Mouse (Mus musculus) induced T-regulatory cell, adult 2 months (primary cell): ENCODE measurements at regions not wholly inside any gene's neighbourhood (a gene's known extent, or its start where the extent isn't known, plus 50 kb on each side); places are given as distances from the start of the nearest gene placed in this dataset.

Experiments used
- DNase-seq: peaks from one replicate; pipeline ENCODE4 v3.0.0-alpha.2; 2012; ENCODE audit warnings: low read depth

DNA sequence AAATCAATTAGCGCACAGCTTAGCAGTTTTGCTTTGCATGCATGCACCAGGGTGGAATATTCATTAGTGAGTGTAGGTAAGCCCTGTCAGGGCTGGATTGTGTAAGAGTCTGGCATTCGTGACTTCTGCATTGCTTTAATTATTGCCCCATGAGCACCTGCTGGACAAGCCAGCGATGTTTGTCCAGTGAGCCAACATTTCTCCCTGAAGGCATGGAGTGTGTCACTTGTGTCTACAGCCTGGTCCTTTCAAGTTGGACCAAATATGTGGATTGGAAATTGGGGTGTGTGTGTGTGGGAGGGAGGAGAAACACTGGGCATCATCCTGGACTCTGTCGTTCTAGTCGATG, 115.9 kb downstream of the Evx1 start:
- DNase-seq: no peak

DNA sequence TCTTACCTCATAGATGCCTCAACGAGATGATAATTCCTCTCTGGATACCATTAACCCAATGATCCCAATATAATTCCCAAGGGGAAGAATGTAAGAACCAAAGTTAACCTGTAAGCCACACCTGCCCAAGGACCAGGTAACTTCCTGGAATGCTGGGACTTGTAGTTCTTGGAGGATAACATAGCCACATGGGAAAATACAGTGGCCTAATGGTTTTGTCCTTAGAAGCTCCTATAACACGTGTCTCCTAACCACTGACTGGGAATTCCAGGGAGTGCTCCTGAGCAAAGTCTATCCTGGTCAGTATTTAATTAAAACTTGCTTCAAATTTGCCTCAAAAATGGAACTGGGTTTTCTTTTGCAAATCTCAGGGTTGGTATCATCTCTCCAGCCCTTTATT, 119.9 kb downstream of the Evx1 start:
- DNase-seq: no peak

DNA sequence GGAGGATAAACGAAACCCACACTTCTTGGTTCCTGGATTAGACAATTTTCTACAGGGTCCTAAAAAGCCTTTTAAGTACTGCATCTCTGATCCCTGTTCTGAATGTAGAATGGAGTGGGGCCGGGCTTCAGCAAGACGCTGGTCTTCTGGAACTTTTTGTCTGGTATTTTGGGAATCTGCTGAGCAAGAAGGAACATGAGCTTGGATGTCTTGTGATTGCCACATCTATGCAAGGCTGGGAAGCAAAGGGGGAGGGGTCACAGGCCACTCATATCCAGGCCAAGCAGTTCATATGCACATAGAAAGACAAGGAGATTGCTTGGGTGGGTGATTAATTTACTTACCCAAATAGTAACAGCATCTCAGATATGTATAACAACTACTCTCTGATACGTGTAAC, 121.5 kb downstream of the Evx1 start:
- no peak for DNase-seq

DNA sequence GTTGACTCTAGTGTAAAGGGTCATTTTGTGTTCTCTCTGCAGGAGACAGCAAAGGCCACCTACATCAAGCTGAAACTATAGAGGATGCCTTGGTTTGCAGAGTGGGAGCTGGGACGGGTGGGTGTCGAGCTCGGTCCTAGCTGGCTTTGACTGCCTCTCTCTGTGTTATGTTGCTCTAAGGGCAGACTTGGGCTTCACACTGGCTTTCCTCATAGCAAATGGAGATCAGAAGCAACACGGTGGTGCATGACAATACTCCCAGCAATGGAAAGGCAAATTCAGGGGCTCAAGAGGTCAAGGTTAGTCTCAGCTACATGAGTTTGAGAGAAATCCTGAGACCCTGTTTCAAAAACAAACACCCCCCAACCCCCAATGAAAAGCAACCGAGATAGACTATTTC, 122.1 kb downstream of the Evx1 start:
- no peak for DNase-seq

DNA sequence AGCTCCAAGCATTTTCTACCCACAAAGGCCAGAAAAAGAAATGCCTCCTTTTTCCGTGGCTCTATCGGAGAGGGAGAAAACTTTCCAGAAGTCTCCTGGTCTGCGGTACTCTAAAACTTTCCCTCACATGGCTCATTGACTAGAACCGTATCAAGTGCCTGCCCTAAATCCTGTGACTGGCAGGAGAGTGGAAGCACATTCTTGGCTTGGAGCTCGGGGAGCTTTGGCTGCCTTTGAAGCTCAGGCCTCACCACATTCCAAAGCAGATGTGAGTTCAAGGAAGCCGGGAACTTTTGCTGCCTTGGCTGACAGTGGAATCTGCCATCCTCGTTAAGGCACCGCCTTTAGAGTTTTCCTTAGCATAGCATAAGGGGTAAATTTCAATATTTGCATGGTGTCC, 125.1 kb downstream of the Evx1 start:
- DNase-seq: no peak

DNA sequence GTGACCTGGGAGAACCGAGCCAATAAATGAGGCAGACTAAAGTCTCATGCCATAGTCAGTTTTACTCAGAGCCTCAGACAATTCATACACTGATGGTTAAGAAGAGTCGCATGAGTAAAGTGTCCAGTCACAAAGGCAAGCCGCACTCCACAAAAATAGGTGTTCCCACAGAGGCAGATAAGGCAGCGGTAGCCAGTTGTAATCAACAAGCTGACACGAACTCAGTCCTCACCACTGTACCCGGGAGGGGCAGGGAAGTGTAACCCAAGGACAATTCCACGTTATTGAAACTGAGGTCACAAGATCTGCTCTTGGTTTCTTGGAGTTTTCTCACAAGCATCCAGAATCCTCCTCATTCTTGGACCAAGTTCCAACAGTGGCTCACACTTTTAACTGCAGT, 125.9 kb downstream of the Evx1 start:
- DNase-seq: no peak

DNA sequence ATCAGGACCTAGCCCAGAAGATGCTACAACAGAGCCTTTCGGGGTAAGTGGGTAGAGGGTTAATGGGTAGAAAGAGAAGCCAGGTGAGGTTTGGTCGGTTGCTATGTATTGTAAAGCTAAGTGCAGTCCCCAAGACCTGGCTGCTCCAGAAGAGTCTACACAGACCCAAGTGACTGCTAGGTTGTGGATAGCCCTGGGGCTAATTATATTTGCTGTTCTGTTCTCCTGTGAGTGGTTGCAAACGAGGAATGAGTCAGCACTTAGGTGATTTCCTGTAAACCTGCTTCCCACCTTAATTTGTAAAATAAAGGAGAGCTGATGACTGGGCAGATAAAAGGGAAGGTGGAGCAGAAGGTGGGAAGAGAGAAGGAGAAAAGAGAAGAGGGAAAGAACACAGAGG, 126.9 kb downstream of the Evx1 start:
- no peak for DNase-seq

DNA sequence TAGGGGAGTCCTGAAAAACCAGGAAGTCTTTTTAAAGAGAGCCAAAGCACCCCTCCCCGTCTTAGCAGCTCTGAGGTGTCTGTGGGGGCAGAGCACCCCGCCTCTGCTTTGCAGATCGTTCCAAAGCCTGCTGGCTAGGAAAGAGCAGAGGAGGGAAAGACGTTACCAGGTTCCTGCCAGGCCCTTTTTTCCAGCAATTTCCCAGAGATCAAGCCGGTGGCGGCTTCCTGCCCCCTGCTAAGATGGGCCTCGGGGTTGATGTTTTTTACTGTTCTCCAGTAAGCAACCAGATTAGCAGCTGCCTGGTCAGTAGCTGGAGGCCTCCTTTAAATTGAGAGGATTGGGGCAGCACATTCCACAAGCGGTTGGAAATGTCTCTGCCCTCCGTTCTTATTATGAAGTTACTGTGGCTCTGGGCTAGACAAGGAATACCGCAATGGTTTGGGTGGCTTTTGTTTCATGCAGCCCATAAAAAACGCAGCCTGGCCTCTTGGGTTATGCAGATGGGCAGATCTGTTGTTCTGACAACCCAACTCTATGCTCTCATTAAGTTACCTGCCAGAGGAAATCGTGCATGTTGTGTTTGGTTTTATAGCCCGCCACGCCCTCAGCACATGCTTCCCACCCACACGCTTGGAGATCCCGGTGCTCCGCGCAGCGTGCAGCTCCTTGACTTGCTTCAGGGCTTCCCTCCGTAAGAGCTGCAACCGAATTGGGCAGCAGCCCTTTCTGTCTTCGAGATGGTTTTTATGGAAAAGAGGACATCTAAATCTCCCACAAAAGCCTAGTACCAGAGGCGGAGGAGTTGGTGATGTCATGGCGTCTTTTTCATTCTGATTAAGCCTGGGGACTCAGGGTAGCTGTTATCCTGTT, 130.1 kb downstream of the Evx1 start:
- DNase-seq: no peak

DNA sequence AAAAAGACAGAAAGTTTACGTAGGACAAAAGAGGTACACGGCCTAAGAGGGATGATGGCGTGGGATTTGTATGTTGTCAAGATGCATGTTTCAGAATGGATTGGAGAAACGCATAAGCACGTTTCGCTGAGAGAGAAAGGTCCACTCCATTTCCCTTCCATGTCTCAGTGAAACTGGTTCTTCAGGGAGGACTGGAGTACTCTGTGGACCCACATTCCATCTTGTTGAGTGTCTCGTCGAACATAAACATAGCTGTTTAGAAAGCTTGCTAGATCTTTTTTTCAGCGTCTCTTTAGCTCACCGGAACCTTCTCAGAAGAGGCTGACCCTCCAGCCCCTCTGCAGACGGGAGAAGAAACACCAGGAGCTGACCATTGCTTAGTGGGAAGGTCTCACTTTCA, 145.5 kb downstream of the Evx1 start:
- no peak for DNase-seq

DNA sequence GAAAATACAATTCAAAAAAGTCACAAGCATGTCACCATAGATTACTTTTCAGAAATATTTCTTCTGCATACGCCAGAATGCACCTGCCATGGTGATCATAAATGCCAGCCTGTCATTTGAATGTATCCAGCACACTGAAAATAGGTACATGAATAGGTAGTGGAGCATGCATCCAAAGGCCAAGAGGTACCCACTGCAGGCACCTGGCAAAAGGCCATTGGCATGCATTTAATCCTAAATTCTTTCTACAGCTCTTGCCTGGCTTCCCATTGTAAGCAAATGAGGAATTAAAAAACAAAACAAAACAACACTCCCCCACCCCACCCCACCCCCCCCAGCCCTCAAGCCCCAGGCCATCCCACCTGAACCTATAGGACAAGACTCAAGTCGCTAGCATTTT, 147.9 kb downstream of the Evx1 start:
- DNase-seq: no peak

DNA sequence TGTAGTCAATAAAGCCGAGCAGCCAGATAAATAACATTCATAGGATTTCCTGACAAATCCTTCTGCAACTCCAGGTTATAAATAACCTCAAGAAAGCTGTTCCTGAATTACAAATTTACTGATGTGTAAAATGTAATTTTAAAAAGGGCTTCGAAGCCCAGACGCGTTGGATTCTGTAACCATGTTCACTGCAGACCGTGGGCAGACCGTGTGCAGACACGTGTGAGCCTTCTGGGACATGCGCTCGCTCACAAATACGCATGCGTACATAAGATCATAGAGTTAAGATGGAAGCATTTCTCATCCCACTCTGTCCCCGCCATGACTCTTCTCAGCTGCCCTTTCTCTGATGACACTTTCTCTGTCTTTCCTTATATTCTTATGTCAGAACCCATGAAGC, 150.1 kb downstream of the Evx1 start:
- no peak for DNase-seq

DNA sequence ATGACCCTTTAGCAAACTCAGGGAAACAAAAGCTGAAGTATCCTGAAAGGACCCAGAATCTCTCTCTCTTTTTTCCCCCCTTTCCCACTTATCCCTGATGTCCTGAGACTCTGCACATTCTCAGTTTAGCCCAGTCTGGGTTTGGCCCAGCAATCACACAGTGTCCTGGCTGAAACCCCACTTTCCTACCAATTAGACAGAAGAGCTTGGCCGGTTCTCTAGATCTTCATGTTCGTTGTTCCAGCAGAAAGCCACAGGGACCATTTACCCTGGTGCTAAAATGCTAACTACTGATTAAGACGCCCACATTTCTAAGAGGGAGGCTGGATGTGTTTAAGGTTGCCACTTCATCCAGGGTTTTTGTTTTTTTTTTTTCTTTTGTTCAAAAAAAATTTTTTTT, 151.3 kb downstream of the Evx1 start:
- DNase-seq: no peak

DNA sequence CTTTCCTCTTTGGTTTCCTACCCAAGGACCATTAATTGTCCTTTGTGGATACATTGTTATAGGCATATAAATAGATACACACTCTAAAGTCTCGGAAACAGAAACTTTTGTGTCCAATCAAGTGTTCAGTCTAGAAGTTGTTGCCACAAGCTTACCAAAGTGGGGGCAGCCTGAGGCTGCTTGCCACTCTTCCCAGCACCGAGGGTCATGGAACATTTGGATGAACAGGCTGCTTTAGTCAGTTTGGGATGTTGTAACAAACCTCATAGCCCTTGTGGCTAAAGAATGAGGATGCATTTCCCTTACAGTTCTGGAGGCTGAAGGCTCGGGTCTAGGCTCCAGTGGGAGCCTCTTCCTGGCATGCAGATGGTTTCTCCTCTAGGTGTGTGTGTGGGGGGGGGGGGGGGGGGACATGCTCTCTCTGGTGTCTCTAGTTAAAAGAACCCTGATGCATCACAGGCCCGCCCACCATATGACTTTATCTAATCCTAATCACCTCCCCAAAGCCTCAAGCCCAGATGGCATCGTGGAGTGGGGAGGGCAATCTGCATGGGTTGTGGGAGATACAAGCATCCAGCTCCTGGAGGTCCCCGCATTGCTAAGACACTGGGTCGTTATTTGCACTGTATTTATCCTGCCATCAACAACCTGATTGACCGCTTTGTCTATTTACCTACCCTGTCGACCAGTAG, 152.7 kb downstream of the Evx1 start:
- DNase-seq: no peak

DNA sequence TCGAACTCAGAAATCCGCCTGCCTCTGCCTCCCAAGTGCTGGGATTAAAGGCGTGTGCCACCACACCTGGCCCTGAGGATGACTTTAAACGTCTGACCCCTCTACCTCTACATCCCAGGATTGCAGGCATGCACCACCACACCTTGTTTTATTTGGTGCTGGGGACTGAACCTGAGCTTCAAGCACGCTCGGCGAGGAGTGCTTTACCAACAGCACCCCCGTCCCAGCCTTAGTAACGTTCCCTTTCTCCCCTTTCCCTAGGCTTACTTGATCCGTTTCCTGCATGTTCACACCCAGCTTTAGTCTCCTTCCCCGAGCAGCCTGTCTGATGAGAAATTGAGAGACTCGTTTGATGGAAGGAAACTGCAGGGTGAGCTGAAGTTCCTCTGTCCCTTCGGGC, 157.5 kb downstream of the Evx1 start:
- no peak for DNase-seq

DNA sequence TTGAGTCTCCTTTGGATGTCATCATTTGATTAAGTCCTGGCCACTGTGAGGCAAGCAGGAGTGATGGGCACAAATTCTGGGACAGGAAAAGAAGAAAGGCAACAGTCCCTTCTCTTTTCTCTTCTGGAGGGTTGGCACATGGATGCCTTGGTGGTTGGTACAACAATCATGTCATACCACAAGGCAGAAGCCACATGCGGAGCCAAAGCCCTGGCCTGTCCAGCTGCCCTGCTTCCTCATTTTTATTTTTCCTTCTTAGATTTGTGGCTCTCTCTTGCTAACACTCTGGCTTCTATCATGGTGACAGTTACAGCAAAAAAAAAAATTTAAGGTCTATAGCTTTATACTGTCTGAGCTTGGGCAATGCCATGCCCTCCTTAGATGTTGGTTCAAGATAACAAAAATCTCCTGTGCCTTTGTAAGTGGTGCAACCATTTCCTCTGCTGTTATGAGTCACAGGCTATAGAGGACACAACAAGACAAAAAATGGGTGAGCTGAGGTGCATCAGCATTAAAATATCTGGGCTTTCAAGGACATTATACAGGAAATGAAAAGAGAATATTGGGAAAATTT, 158.2 kb downstream of the Evx1 start:
- DNase-seq: no peak

DNA sequence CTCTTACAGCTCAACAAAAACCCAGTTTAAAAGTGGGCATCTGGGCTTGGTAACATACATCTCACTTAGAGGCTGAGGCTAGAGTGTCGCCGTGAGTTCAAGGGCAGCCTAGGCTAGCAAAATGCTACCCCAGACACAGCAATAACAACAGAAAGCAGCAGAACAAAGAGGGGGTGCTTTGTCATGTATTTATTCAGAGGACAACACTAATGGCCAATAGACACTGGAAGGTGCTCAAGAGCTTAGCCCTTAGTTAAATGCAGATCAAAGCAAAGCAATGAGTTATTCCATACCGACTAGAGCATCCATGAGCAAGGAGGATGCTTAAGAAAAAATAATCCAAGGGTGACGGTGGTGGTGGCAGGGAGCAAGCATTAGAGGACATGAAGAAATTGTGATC, 158.7 kb downstream of the Evx1 start:
- DNase-seq: no peak

DNA sequence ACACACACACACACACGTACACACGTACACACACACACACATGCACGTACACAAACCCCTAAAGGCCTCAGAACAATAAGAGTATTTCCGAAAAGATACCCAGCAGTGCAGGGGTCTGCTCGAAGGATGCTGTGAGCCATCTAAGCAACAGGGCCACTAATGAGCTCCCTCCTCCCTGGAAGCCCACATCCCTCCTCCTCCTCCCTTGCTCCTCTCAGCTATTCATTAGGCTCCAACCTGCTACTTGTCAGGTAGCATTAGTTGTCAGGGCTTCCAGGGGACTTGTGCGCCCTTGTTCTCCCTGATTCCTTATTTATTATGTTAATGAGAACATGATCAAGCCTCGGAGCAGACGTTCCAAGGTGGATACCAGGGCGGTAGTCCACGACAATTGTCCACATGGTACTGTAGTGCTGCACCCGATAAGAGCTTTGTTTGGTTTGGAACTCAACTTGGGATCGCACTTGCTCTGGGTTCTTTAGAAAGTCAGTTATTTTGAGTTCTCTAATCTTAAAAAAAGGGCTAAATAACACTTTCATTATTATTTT, 159.8 kb downstream of the Evx1 start:
- no peak for DNase-seq

DNA sequence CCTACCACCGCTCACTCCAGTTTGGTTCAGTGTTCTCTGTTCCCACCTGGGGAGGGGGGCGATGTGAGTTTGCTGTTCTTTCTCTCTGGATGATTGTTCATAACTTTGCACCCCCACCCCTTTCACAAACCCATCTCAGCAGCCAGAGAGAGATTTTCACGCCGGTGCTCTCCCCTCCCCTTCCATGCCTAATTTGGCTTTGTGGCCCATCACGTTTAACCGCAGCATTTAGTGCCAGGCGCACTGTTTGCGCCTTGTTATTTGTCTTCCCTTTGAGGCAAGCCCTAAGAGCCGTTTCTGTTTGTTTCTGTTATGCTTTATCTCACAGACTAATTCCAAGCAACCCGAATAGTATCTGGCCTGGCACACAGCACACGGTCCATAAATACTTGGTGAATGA, 160.6 kb downstream of the Evx1 start:
- DNase-seq: no peak

DNA sequence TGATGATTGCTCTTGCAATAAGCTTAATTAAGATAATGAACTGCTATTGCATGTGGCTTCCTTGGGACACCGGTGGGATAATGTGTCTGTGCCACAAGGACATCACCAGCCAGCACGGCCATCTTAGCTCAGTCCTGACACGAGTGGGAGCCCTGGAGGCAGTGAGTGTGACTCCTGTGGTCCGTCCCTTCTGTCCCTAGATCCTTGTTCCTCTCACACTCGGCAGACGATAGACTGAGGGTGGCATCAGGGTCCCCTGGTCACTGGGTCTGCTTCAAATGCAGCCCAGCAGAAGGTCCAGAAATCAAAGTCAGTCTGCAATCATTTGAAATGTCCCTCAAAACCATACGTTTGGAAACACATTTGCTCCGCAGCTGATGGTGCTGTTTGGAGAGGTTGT, 162.4 kb downstream of the Evx1 start:
- DNase-seq: no peak

DNA sequence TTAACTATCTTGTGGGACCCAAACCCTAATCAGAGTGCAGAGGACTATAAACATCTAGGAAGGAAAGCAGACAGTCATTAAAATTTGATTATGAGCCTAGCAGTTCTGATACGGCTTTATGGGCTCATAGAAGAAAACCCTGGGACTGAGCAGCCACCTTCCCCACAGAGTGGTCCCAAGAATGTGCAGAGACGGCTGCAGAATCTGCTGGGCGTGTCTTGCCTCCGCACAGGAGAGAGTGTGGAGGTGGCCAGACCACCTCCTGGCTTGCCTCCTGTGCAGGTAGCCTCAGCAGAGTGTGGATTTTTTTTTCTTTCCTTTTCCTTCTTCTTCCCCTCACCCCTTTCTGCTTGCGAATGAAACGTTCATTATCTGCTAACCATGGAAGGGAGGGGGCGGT, 163.3 kb downstream of the Hibadh start:
- DNase-seq: no peak

DNA sequence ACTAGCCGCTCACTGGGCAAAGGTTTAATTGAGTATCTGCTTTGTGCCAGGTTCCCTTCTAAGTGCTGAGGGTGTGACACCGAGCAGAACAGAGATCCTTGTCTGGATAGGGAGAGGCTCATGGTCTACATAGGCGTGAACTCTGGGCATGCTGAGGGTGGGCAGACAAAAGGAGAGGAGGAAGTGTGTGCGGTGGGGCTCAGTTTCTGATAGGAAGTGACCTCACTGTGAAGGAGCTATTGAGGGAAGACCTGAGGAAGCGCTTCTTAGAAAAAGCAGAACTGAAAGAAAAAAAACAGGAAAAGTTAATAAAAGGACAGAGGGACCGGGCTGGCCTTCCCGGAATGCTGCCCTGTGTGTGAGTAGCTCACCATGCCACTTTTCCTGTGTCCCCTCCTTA, 162.8 kb downstream of the Hibadh start:
- DNase-seq: no peak

DNA sequence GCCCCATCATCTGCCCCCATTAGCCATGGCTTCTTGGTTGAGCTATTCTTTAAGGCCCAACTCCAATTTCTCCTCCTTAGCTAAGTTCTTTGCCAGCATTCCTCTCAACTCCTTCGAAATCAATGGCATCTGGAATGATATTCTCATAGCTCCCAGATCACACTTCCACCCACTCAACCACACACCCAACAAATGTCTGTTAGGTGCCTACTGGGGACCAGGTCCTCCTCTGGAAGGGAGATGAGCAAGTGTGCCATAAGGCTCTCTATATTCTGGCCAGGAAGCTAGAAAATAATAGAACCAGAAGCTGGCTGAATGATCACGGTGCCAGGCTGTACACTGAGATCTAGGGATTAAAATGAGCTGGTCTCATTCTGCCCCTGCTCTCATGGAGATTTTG, 161.6 kb downstream of the Hibadh start:
- no peak for DNase-seq

DNA sequence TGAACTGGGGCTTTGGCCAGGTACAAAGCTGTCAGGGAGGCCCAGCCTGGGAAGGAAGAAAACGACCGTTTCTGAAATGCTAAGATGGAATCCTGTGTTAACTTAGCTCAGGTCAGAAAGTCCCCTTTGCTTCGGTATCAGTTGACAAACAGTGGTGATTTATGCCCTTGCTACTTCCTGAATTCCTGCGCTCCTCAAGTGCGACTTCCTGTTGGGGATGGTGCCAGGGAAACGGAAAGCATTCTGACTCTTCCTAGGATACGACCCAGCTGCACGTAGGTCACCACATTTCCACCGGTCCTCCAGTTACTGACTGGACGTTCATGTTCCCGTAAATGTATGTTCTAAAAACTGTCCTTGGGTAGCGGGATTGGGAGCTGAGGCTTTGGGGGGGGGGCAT, 161.0 kb downstream of the Hibadh start:
- DNase-seq: no peak
